Mouse (Mus musculus) urinary bladder, postnatal 10 days (tissue): Measurements from ENCODE around the gene Ccnt1.
A peak's percentile ranks its signal among the peaks of the same experiment; 100 is the strongest.
"Not testable (repeated sequence)": the region's sequence is repeated elsewhere in the genome, so short reads cannot be mapped to it uniquely, and the experiment has no call there.

Experiments
- DNase-seq: peaks from one replicate; pipeline ENCODE4 v3.0.0; 2022; ENCODE audit warnings: low spot score

Gene Ccnt1

DNA sequence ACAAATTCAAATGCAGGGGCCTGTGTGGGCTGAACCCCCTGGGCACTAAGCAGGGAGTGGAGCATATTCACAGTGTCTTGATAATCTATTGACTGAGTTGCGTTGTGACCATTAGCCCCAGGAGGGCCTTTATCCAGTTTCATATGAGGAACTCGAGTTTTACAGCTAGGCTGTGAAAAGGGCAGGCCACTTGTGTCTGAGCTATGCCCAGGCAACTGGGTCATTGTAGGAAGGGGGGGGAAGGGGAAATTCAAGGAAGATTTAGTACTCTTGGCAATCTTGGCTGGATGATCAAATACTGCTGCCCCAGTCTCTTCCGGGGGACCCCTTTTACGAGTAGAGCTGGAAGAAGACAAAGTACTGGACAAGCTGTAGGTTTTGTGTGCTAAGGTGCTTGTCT lies 27.4 kb downstream of the Ccnt1 start:
- no peak for DNase-seq

DNA sequence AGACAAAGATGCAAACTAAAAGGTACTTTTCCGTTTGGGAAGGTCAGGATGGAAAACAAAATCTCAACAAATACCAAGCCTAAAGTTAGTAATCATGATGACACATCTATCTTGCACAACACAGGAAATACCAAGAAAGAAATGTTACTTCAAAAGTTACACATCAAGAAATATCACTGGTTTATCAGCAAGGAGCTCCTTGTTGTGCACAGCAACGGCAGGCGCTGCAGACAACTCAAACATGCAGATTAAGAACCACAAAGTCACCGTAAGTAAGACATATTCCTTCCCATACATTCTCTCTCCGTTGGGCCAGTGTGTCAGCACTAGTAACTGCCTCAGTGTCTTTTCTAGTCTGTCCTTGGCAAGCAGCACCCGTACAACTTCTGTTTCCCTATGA lies 29.7 kb downstream of the Ccnt1 start:
- DNase-seq = no peak

DNA sequence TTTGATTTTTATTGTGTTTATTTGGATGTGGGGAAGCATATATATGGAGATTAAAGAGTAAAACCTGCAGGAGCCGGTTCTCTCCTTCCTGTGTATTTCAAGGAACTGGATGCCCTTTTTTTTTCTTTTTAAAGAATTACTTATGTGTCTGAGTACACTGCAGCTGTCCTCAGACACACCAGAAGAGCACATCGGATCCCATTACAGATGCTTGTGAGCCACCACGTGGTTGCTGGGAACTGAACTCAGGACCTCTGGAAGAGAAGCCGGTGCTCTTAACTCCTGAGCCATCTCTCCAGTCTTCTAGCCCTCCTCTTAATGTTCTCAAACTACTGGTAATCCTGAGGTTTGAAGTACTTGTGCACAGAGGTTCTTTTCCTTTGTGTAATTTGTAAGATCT lies 32.8 kb downstream of the Ccnt1 start:
- no peak for DNase-seq

DNA sequence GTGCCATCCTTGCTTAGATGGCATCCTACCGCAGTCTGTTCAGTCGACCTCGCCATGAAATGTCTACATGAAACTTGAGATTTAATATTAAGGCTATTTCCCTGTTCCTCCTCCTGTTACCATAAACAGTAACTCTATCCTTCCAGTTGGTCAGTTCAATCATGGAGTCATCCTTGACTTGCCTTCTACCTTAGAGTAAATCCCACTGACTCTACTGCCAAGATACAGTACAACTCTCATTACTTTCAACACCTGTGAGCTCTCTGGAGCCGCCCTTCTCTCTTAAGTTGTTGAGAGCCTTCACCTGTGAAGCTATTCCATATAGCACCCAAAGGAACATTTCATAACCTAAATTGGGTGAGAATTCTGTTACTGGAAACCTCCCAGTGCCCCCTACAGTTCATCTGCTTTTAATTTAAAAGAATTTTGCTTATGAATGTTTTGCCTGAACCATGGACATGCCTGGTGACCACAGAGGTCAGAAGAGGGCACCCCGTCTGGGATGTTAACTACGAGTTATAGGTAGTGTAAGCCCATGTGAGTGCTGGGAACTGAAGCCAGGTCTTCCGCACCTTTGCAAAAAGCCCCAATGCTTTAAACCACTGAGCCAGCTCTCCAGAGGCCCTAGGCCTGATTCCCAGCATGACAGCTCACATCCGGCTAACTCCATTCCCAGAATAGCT lies 33.8 kb downstream of the Ccnt1 start:
- DNase-seq = no peak

DNA sequence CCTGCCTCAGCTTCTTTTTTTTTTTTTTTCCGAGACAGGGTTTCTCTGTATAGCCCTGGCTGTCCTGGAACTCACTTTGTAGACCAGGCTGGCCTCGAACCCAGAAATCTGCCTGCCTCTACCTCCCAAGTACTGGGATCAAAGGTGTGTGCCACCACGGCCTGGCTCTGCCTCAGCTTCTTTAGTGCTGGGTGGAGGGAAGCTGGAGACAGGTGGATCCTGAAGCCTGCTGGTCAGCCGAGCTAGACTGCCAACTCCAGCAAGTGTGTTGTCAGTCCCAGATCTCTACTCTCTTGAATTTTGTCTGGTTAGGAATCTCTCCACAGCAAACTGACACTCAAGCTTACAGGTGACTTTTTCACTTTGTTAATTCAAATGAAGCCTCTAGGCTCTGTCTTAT lies 34.8 kb downstream of the Ccnt1 start:
- no peak for DNase-seq

DNA sequence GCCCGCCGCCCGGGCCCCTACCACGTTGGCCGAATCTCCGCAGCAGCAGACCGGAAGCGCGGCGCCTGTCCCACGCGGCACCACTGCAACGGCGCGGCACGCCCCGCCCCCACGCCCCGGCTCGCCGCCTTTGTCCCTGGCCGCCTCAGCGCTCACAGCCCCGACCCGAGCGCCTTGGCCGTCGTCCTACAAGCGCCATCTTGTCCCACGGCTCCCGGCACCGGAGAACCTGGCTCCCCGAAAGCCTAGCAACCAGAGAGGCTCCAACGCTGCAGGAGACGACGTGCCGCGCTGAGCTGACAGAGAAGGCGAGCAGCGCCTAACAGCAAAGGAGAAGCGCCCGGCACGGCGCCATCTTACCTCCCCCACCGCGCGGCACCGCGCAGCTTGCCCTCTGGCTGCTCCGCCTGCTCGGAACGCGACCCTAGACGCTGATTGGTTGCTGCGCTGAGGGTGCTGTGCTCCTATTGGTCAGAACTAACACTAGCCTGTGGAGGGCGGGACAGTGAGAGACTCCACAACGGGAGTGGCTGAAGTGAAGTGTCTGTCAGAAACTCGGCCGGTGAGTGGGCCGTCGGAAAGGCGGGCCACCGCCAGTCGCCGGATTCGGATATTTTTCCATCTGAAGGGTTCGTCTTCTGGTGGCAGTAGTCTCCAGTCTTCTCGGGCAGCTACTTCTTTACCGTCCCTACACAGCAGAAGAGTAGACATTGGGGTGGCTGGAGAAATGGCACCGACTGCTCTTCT lies 36.7 kb downstream of the Ccnt1 start, which contains the start of gene Kansl2:
Gene Kansl2, minus strand, starts transcription at position 384 of the 747 bp plus-strand sequence.
- DNase-seq = peak; percentile 90

DNA sequence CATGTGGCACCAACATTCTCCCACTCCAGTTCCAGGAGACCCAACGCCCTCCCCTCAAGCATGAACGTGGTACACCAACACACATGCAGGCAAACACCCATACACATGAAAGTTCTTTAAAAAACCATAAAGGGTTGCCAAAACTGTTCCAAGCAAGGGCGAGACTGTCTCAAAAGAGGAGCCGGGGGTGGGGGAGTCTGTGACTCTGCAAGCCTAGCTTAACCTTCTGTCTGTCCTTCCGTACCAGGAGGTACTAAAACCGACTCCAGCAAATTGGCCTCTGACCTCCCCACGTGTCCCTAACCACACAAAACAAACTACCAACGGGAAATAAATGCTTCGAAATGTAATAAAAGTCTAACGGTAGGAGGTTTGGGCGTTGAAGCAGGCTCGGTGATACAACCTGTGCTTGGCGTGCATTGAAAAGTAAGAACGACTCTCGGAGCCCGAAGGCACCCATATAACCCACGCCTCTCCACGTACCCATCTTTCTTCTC lies 37.6 kb downstream of the Ccnt1 start:
- no peak for DNase-seq

DNA sequence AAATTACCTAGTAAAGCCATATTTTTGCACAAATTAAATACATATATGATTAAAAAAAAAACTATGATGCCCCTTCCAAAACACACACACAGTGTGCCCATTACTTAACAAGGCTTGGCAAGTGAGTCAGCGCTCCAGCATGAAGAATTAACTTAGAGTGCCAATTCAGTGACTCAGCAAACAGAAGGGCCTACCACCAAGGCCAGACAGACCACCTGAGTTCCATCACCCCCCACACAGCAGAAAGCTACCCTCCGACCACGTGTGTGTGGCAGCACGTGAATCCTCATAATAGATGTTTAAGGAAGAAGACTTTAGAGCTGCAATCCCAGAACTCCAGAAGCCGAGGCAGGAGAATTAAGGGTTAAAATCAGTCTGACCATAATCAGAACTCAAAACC lies 38.4 kb downstream of the Ccnt1 start:
- no peak for DNase-seq

DNA sequence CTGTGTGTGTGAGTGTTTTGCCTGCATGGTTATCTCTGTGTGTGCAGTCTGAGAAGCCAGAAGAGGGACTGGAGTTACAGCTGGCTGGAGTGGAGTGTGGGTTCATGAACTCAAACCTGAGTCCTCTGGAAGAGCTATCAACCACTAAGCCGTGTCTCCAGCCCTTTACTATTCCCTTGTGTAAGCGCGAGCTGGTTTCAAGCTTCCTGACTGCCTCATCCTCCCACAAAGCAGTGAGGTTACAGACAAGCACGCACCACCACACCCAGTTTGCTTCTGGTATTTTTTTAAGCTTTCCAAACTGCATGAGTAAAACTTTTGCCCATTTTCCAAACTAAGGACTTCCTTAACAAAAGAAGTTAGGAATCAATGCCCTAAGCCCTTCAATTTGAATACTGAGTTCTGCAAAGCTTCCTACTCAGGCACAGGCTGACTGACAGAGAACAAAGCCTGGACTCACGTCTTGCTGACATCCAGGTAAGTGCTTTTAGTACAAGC lies 42.6 kb downstream of the Ccnt1 start:
- DNase-seq = no peak

DNA sequence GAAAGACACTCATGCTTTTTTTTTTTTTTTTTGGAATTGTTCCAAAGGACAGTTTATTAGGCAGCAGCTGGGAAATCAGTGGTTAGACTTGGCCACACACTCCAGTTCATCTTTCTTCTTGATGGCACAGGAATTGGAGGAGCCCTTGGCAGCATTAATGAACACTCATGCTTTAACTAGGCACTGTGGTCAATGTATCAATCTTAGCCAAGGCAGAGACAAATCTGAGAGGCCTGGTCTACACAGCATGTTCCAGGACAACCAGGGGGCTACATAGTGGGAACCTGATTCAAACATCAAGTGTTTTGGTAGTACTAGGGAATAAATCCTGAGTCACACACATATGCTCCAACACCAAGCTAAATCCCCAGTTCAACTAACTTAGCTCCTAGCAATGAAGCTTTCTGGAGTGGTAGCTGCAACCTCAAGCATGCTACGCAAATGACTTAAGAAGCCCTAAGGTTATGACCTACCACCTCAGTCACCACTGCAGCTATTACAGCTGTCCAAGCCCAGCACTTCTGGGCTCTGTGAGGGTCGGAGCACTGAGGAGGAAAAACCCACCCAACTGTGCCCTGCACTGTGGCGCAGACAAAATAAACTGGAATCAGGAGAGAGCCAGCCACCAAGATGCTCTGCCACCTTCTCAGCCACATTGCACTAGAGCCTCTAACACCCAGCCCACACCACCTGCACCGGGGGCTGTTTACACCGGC lies 43.5 kb downstream of the Ccnt1 start:
- no peak for DNase-seq

DNA sequence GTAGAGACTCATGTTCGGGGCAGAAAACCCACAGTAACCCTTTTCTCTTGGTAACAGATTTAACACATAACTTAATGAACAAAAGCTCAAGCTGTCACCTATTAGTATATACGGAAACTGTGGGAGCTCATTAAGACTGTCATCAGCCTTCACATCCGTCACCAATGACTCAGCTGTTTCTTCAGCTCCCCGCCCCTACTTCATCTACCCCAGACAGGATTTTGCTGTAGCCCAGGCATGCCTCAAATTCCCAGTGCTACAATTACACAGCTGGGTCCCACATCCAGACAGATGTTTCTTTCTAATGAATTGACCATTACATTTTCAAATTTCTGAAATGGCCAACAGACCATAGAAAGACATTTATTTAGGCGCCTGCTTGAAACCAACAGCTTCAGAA lies 44.7 kb downstream of the Ccnt1 start:
- no peak for DNase-seq

DNA sequence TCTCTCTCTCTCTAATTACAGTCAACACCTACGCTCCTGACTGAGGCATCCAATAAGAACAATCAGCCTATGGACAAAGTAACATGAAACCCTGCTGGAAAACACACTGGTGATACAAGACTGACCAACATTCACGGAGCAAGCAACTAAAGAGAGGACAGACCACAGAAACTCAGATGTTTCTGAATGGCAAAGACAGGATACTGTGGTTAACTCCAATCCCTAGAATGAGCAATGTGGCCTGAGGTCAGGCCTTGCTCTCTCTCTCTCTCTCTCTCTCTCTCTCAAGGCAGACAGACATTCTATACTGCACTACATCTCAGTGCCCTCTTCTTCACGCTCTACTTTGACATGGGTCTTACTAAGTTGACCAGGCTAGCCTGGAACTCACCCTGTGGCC lies 49.5 kb downstream of the Ccnt1 start:
- DNase-seq = no peak

DNA sequence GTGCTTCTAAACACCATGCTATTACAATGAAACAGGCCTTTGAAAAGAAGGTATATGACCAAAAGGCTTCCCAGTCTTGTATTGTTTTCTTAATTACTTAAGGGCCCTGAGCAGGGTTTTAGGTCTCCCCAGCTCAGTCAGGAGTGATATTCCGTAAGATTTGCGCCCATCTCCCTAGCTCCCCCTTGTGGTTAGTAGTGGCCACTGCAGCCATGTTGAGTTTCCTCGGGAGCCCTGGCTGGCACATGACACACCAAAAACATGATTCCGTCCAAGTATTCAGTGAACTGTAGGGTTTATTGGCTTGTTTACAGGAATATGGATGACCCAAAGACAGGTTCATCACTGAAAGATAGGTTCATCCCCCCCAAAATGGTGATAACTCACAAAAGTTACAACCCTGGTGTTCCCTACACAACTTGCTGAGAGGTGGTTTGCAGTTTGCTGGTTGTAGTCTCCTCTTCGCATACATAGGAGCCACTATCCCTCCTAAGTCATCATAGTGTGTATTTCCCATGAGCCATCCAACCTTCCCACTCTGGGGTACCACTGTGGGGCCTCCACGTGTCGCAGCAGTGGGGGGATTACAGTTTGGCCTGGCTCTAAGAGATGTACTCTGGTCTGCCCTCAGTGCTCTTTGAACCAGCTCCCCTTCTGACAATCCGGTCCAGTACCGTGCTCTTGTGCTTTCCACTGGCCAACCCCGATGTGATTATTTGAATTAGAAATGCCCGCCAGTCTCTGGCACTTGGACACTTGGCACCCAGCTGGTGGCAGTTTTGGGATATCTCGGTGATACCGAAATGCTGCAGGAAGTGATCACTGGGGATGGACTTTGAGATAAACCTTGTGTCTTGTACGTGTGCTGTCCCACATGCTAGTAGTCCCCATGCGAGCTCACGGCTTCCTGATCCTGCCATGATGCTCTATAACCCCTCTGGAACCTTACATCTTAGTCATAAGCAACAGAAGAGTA lies 53.1 kb downstream of the Ccnt1 start:
- no peak for DNase-seq

DNA sequence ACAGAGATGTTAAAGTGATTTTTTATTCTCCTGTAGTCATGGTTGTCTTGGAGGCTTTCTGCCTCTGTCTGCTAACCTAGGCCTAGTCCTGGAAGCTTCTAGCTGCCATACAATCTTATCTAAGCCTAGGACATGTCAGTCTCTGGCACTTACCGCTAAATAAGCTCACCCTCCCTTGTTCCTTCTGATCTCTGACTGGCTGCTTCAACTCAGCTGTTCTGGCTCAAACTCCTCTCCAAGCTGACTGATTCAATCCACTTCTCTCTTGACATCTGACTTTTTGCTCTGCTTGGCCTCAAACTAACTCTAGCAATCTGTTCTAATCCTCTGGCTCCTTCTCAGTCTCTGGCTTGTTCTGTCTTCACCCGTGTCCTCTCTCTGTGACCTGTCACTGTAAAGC lies 55.9 kb downstream of the Ccnt1 start:
- DNase-seq = not testable (repeated sequence)

DNA sequence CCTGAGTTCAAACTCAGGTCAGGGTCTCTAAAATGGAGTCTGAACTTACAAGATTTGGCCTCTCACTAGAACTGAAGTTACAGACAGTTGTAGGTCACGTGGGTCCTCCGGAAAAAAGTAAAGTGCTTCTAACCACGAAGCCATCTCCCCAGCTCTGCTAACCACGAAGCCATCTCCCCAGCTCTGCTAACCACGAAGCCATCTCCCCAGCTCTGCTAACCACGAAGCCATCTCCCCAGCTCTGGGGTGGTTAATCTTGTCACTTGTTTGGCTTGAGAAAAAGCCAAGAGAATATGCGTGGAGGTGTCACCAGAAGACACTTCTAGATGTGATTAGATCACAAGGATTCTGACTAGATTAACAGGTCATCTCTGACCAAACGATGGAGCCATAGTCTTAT lies 56.6 kb downstream of the Ccnt1 start:
- DNase-seq = no peak

DNA sequence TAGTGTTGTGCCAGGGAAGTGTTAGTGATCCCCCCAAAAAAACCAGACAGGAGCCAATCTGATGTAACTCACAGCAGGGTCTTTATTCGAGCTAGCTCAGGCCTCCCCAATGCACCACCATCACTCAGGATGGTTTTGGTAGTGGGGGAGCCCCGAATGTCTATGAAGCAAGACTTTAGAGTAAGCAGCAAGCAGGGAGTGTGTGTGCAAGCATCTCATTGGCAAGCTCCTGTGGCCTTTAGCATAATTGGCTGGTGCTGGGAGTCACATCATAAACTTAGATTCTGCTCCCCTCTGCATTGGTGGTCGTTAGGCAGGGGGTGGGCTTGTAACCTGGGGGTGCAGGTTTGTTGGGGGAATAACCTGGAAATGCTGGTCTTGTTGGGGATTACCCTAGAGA lies 57.0 kb downstream of the Ccnt1 start:
- not testable (repeated sequence) for DNase-seq

DNA sequence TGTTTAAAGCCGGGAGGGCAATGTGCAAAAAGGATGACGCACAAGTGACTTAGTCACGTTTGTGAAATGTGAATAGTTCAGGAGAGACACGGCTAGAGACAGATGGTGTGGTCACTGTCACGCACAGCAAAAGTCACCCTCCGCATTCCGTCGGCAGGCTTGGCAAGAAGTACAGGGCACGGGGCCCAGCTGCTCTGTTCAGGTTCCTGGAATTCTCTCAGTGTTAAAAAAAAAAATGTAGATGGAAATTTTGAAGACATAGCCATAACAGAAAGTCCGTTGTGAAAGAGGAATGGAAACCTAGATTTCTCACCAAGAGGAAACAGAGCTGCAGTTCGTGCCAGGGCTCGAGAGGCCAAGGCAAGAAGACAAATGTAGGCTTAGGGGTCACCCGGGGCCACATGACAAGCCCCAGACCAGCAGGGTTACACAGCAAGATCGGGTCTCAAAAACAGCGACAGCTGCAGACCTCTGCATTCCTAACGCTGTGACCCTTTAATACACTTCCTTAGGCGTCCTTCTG lies 57.9 kb downstream of the Ccnt1 start:
- no peak for DNase-seq

DNA sequence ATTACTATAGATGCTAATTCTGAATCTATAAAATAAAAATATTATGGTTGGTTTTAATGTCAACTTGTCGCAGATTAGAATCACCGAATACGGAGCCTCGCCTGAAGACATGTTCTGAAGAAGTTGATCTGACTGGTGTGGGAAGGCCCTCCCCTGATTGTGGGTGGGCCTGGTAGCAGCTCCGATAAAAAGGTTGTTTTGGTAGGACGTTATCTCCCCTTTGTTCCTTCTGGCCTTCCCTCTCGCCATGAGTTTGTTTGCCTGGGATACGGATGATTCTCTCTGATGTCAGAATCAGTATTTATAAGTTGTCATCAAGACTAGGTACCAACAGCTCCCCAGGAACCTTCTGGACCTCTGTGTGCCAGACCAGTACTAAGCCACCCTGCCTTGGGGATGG lies 58.5 kb downstream of the Ccnt1 start:
- no peak for DNase-seq

DNA sequence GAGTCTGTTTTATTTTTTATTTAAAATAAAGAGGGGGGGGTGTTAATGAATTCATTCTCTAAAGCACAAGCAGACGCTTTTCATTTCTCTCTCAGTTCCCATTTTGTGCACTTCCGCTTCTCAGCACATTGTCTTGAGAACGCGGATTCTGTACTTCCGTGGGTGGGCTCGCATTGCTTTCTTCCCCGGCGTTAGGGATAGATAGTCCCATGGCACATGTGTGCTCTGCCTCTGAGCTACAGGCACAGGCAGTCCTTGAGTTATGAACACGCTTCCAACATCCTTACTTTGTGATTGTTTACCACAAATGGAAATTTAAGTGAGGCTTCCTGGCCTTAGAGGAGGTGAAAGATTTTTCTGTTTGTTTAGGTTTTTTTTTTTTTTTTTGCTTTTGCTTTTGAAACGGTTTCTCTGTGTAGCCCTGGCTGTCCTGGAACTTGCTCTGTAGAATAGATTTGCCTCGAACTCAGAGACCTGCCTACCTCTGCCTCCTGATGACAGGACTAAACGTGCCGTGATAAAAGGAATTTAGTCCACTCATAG lies 59.3 kb downstream of the Ccnt1 start:
- DNase-seq = no peak

DNA sequence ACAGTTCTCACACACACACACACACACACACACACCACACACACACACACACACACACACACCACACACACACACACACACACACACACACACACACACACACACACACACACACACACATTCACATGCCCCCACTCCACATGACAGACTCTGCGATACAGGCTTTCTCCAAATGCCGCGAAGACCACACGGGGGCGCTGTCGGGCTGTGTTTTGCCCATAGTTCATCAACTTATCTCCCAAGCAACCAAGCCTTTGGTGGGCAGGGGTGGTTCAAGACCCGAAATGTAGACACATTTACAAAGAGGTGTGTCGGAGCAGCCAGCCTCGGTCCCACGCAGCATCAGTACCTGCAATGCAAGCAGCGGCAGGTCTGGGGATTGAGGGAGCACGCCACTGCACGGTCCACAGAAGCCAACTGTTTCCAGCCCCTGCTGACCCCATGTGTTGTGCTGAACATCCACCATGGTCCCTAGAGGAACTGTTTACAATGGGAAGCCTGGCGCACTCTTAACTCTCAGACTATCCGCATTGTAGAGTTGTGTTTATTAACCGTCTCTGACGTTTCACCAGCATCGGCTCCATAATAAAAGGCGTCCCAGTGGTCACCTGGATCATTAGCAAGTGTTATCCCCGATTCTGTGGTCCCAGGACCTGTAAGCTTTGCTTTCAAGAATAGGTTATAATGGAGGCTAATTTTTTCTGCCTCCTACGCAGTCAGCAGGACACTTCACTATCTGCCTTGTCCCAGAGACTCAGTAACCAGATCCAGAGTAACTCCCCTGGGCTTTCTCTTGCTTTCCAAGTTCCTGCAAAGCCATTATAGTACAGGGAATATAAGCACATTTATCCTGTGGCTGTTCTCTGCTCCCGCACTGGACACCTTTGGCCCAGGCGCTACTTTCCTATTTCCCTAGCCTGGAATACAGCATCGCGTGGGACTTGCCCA lies 60.0 kb downstream of the Ccnt1 start:
- no peak for DNase-seq
